Mouse (Mus musculus): ENCODE results near the gene Bcl2a1b.
"Not testable (repeated sequence)": the region's sequence is repeated elsewhere in the genome, so short reads cannot be mapped to it uniquely, and the experiment has no call there.

Bcl2a1b gene

DNA sequence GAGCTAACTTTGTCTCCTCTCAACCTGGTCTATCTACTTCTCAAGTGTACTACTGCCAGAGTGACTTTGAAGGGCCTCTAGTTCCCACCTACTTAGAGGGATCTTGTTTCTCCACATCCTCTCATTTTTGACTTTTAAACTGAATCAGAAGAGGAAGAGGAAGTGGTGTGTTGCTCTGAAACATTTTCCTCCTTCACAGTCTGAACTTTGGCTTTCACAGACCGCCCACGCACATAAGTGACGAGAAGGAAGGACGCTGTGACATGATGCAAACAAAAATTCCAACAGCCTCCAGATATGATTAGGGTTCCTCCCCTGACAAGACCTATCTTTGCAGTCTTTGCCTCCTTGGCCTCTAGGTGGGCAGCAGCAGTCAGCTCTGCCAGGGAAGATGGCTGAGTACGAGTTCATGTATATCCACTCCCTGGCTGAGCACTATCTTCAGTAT is at the start of gene Bcl2a1b, which contains the start of gene Gm29094:
Gene Bcl2a1b, plus strand, starts transcription at position 241 of the 448 bp plus-strand sequence.
Gene Gm29094, plus strand, starts transcription at position 411 of the 448 bp plus-strand sequence.
- not testable (repeated sequence) for DNase-seq (ENCODE audit: low spot score)

- DNase-seq (ENCODE audit: low spot score), result not testable (repeated sequence)
Observed at GRCm38 (mm10) chr9:89172539-89172938, 26.5 kb upstream of the Bcl2a1b start.

DNA sequence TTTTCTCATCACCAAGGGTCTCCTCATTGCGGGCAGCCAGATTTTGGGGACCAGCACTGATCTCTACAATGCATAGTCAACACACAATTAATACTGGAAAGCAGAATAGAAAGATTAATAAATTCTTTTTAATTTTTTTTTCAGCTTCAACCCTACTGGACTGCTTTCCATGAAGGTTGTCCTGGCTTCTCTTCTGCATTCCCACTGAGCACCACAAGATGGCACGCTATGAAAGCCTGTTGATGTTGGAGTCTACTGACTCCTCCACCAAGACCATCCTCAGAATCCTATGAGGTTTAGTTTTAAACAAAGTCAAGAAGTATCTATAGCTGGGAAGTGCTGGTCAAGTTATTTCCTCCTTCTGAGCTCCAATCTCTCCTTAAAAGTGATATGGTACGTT is 20.2 kb upstream of the Bcl2a1b start:
- DNase-seq (ENCODE audit: low spot score), result not testable (repeated sequence)

DNA sequence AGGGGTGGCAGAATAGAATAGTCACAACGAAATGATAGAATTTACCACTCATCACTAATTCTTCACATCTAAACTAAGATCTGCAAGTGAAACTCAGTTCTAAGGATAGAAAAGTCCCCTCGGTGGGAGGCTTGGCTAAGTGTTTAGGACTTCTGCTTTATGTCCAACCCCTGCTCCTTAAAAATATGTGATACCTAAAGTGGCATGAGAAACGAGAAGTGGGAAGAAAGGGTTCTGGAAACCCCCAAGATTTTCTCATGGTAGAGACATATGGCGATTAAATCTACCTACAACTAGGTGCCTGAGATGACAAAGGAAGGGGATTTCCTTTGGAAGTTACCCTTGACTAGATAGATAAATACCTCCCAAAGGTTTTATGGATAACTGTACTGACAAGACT is 19.5 kb upstream of the Bcl2a1b start:
- DNase-seq (ENCODE audit: low spot score), result not testable (repeated sequence)

DNA sequence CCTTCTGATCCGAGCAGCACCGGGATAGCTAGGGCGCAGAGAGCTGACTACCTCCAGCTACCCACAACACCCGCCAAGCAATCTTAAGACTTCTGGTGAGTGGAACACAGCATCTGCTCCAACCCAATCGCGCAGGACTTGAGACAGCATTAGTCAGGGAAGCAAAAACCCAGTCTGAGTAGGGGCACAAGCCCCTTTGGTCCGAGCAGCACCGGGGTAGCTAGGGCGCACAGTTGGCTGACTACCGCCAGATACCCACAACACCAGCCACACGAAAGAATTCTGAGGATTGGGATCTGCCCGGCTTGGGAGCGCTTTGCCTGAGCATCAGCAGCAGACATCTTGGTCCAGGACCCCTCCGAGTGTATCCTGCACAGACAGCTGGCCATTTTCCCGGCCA is 12.0 kb upstream of the Bcl2a1b start:
- DNase-seq (ENCODE audit: low spot score), result not testable (repeated sequence)

GRCm38 (mm10) chr9:89195483-89195882 is 3.5 kb upstream of the Bcl2a1b start:
- not testable (repeated sequence) for DNase-seq (ENCODE audit: low spot score)

DNA sequence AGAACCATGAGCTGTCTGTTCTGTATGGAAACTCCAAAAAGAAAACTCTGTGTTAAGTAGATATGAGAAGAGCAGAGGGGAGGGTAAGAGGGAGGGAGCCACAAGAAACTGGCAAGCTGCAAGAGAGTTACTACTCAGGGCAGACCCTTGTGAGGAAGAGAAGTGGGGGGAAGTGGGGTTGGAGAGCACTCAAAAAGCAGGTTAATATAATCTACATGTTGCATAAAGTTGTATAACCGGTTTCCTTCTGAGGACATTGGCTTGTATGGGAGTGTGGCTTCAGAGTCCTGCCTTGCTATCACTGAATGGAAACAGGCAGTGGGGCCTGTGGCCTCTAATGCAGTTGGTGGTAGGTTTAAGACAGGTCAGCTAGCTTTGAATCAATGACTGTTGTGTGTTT is 1.5 kb upstream of the Bcl2a1b start:
- DNase-seq (ENCODE audit: low spot score), result not testable (repeated sequence)

DNA sequence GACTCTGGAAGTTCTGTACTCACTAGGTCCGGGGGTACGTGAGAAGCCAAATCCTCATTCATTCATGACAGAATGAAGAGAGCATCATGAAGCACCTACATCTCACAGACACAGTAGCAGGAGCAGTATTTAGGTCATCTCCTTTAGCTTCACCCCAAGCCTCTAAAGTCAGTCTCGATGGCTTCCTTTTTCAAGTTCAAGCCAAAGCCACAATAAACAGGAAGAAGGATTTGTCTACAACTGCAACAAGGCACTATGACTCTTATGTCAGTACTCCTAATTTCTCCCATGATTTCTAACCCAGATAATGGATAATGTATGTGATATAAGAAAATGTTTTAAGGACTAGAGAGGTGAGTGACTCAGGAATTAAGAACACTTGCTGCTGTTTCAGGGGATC is 660 bp upstream of the Bcl2a1b start:
- not testable (repeated sequence) for DNase-seq (ENCODE audit: low spot score)

DNA sequence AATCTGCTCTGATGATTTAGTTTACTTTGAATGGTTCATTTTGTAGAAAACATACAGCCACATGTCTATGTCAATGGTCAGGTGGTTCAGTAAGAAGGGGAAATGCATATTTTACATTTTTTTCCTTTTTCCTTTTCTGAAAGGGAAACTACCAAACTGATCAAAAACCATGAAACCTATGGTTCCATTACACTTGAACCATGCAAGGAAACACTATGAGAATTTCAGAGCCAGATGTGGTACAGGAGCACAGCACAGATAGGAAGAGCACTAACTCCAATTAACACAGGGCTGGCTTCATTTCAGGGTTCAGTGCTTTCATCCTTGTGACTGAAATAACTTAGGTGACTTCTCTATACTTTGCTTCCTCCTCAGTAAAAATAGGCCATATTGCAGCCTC is 3.2 kb downstream of the Bcl2a1b start:
- not testable (repeated sequence) for DNase-seq (ENCODE audit: low spot score)

- DNase-seq (ENCODE audit: low spot score), result not testable (repeated sequence)
Observed at GRCm38 (mm10) chr9:89208939-89209338, 9.9 kb downstream of the Bcl2a1b start.

GRCm38 (mm10) chr9:89210353-89211064 is 11.5 kb downstream of the Bcl2a1b start, which contains the start of gene Mthfs:
TSS of gene Mthfs (plus strand) at chr9:89210676.
- DNase-seq (ENCODE audit: low spot score), result not testable (repeated sequence)

- not testable (repeated sequence) for DNase-seq (ENCODE audit: low spot score)
Observed at GRCm38 (mm10) chr9:89211065-89211858, 12.3 kb downstream of the Bcl2a1b start.

DNA sequence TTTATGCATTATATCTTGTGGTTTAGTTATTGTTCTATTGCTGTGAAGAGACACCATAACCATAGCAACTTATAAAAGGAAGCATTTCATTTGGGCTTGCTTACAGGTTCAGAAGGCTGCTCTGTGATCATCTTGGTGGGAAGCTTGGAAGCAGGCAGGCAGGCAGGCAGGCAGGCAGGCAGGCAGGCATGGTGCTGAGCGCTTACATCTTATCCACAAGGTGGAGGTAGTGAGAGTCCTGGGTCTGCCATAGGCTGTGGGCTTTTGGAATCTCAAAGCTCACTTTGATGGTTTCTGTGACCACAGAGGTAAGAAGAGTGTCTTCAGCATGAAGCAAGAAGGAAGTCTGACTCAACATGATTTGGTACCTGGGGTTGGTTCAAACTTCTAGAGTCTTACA is 13.4 kb downstream of the Bcl2a1b start:
- not testable (repeated sequence) for DNase-seq (ENCODE audit: low spot score)

- not testable (repeated sequence) for DNase-seq (ENCODE audit: low spot score)
Observed at GRCm38 (mm10) chr9:89218174-89218573, 19.2 kb downstream of the Bcl2a1b start.

- DNase-seq (ENCODE audit: low spot score), result not testable (repeated sequence)
Observed at GRCm38 (mm10) chr9:89219668-89220067, 20.7 kb downstream of the Bcl2a1b start.

DNA sequence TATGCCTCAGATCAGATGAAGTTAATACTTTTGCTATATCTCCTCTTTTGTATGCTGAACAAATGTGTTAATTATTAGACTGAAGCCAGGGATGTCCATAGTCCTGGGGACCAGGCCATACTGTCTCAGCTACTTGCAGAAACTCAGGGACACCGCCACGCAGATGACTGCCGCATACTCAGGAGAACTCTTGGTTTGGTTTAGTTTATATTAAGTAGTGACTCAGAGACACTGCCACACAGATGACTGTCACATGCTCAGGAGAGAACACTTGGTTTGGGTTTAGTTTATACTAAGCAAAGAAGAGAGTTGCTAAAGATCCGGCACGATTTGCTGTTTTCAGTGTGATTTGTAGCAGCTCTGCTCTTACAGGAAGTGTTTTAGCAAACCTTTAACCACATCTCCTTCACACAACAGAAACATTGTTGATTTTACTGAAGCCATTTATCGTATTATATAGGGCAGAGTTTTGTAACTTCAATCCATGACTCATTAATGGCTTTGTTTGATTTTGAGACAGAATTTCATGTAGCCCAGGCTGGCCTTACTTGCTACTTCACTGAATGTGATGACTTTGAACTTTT is 21.8 kb downstream of the Bcl2a1b start:
- DNase-seq (ENCODE audit: low spot score), result not testable (repeated sequence)

- no peak for DNase-seq (ENCODE audit: low spot score)
Observed at GRCm38 (mm10) chr9:89226071-89226470, 27.1 kb downstream of the Bcl2a1b start.

DNA sequence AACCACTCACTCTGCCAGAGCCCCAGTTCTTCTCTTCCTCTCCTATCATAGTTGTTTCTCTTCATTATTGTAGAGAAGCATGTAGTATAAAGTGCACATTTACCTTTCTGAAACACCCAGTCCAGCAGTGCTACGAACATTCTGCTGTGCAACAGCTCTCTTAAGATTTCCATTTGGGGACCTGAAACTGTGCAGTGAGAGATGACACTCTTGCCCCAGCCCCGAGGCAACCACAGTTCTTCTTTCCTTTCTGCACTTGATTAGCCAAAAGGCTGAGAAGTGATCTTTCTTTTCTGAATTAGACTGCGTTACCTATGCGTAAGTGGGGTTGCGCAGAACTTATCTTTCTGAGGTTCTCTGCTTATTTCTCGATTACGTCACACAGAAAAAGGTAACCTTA is 29.1 kb downstream of the Bcl2a1b start:
- DNase-seq (ENCODE audit: low spot score), result no peak

GRCm38 (mm10) chr9:89230897-89231497 is 32.0 kb downstream of the Bcl2a1b start:
- DNase-seq (ENCODE audit: low spot score), result not testable (repeated sequence)

DNA sequence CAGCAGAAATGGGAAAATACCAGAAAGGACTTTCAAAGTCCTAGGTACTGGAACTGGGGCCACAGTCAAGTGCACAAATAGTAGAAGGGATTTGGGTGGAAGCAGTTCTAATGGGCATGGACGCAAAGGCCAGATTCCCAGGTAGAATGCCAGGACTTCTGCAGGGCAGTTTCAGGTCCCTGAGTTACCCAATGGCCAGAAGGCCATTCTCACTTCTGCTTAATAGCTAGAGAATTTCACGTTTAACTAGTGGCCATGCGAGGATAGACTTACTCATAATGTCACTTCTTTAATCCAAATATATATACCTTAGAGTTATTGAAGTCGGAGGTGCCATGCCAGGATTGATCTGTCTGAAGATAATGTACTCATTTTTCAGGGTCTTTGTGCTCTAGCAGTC is 38.1 kb downstream of the Bcl2a1b start:
- DNase-seq (ENCODE audit: low spot score), result not testable (repeated sequence)

DNA sequence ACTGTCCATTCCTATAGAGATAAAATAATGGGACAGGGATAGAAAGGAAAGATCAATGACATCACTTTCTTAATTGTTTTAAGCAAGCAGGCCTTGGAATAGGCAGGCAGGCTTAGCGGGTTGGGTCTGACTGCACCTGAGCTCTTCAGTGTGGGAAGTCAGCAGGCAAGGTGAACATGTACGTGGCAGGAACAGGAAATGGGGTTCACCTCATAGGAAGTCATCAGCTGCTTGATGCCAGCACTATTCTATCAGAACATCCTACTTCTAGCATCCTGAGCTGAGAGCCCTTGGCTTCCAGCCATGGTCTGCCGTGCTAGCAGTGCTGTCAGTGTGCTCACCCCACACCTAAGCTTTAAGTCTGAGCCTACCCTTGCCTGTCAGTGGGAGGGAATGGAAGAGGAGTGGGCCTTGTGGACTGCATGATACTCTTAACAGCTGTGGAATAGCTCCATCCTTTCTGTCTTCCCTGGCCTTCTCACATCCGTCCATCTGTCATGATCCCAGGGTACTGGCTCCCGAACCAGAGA is 40.0 kb downstream of the Bcl2a1b start:
- DNase-seq (ENCODE audit: low spot score), result not testable (repeated sequence)

Data from c-Kit-positive CD71-positive TER-119-positive erythroid progenitor cells, embryonic 14.5 days (primary cell).